Mouse (Mus musculus) midbrain, embryonic 12.5 days (tissue): Measurements from ENCODE around the gene Arhgef12. TPM values are rescaled to one million over a fixed set of nuclear protein-coding genes. Genes with fewer than 3 reads are reported as not detected.

ENCODE experiments used
- ATAC-seq: fragments of 200-750 bp; cut with Nextera tagmentation; 2 replicates; pipeline ENCODE4 v1.8.0; 2017; ENCODE audit warnings: low read depth, moderate TSS enrichment, moderate library complexity; ENCODE audit not compliant: low FRiP score
- H3K27ac ChIP-seq: fragments of 300-500 bp; sonication (generic); replicated peaks from 2 replicates; pipeline ENCODE4 v1.5.1; 2016; ENCODE audit warnings: mild to moderate bottlenecking
- H3K27me3 ChIP-seq: fragments of 300-500 bp; sonication (generic); 2 replicates; pipeline ENCODE4 v1.6.1; 2016; ENCODE audit warnings: mild to moderate bottlenecking
- H3K36me3 ChIP-seq: fragments of 300-500 bp; sonication (generic); 2 replicates; pipeline ENCODE4 v1.6.1; 2016
- H3K4me1 ChIP-seq: fragments of 300-500 bp; sonication (generic); 2 replicates; pipeline ENCODE4 v1.6.1; 2016
- H3K4me2 ChIP-seq: fragments of 300-500 bp; sonication (generic); replicated peaks from 2 replicates; pipeline ENCODE4 v1.6.1; 2016; ENCODE audit warnings: mild to moderate bottlenecking, moderate library complexity
- H3K4me3 ChIP-seq: fragments of 300-500 bp; sonication (generic); 2 replicates; pipeline ENCODE4 v1.5.1; 2016; ENCODE audit warnings: mild to moderate bottlenecking
- H3K9ac ChIP-seq: fragments of 300-500 bp; sonication (generic); replicated peaks from 2 replicates; pipeline ENCODE4 v1.6.1; 2016; ENCODE audit warnings: mild to moderate bottlenecking, moderate library complexity
- H3K9me3 ChIP-seq: fragments of 300-500 bp; sonication (generic); 2 replicates; pipeline ENCODE4 v1.6.1; 2016; ENCODE audit warnings: mild to moderate bottlenecking
- WGBS: fragments of 180-500 bp; shearing (Covaris S2); methylation state at CpG from one replicate; pipeline ENCODE4 v1.1.7; 2016; 5-methylcytosine and 5-hydroxymethylcytosine counted together
- polyA plus RNA-seq: library from polyadenylated mRNA; unstranded; fragments of >200 nt; fragmentation: Nextera tagmentation; extraction: Ambion mirVana; gene quantifications from 2 replicates; pipeline ENCODE4 v1.2.1, GENCODE M21; 2016

Arhgef12 gene
- polyA plus RNA-seq, 1 experiment from 2014 or later: 17.4 TPM

DNA sequence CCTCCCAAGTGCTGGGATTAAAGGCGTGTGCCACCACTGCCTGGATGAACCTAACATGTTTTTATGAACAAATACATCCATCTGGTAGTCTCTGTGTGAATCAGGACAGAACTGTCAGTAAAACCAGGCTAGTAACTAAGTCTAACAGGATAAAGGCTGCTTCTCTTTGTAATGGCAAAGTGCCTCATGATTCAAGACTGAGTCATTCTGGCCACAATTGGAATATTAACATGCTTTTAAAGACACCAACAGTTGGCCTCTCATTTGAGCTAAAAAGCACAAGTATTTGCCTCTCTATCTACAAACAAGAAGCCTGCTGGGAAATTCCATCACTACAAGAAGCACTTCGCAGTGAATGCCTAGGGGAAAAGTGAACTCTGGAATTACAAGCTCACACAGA lies 91.7 kb downstream of the Arhgef12 start:
- Histone ChIP-seq H3K9ac (no peak overlapping the region), H3K27ac (no peak overlapping the region), H3K36me3 (peaks cover 35% of the 10 kb centered on the region), H3K4me3 (no peak overlapping the region), H3K4me2 (no peak overlapping the region), H3K9me3 (no peaks in the 10 kb centered on the region), H3K4me1 (no peaks in the 10 kb centered on the region), H3K27me3 (no peaks in the 10 kb centered on the region)
- no peak for ATAC-seq
- WGBS: 86% methylated on average over 2 of the region's 2 CpGs

DNA sequence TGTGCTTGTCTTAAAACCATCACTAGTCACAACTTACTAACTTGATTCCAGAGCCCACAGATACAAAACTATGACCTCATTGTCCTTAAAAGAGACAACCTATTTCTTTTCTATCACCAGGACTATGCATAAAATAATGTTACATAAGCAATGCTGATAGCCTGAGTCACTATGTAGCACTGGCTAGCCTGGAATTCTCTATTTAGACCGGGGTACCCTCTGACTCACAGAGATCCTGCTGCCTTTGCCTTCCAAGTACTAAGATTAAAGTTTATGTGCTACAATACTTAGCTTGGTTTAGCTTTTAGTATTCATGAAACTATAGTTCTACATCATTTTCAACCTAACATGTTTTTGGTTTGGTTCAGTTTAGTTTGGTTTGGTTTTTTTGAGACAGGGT lies 92.2 kb downstream of the Arhgef12 start:
- 93% methylated on average over 1 of the region's 1 CpGs for WGBS
- Histone ChIP-seq H3K4me3 (no peak overlapping the region), H3K27me3 (no peaks in the 10 kb centered on the region), H3K9ac (no peak overlapping the region), H3K9me3 (no peaks in the 10 kb centered on the region), H3K4me1 (no peaks in the 10 kb centered on the region), H3K27ac (no peak overlapping the region), H3K36me3 (peaks cover 37% of the 10 kb centered on the region), H3K4me2 (no peak overlapping the region)
- no peak for ATAC-seq

DNA sequence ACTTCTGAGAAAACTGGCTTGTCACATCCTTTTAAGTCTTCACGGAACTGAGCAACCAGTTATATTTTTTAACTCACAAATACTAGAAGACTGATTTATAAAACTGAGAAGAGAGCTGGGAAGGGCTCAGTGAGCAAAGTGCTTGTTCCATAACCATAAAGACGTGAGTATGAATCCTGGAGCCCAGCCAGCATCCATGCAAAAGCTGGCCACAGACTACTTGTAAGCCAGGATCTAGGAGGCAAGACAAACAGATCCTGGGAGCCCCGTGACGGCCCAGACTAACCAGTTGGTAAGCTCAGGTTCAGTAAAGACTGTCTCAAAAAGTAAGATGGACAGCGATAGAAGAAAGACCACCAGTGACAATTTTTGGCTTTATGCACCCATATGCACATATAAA lies 94.5 kb downstream of the Arhgef12 start:
- 87% methylated on average over 5 of the region's 5 CpGs for WGBS
- Histone ChIP-seq H3K9ac (no peak overlapping the region), H3K4me3 (no peak overlapping the region), H3K4me2 (no peak overlapping the region), H3K4me1 (no peaks in the 10 kb centered on the region), H3K27me3 (no peaks in the 10 kb centered on the region), H3K36me3 (peaks cover 43% of the 10 kb centered on the region), H3K9me3 (no peaks in the 10 kb centered on the region), H3K27ac (no peak overlapping the region)
- ATAC-seq: no peak

DNA sequence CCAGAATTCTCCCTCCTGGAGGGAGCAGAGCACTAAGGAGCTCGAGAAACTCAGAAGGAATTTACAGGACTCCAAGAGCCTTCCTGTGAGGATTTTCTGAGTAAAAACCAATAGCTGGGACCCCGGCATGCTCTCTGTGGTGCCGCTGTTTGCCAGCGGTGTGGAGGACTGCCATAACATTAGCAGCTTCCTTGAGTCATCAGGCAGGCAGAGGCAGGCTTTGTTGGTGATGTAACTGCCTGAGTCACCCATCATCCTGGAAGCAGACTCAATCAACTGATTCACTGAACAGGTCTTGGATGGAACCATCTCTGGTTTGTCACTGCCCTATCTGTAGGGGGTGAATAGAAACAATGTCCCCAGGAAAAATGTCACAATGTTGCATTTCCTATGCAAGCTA lies 96.0 kb downstream of the Arhgef12 start:
- H3K4me3 ChIP-seq: no peak overlapping the region
- H3K4me1 ChIP-seq: no peaks in the 10 kb centered on the region
- no peak overlapping the region for H3K4me2 ChIP-seq
- 83% methylated on average over 4 of the region's 4 CpGs for WGBS
- H3K9me3 ChIP-seq: no peaks in the 10 kb centered on the region
- H3K9ac ChIP-seq: no peak overlapping the region
- ATAC-seq: no peak
- H3K36me3 ChIP-seq: peaks cover 46% of the 10 kb centered on the region
- H3K27me3 ChIP-seq: no peaks in the 10 kb centered on the region
- H3K27ac ChIP-seq: no peak overlapping the region

DNA sequence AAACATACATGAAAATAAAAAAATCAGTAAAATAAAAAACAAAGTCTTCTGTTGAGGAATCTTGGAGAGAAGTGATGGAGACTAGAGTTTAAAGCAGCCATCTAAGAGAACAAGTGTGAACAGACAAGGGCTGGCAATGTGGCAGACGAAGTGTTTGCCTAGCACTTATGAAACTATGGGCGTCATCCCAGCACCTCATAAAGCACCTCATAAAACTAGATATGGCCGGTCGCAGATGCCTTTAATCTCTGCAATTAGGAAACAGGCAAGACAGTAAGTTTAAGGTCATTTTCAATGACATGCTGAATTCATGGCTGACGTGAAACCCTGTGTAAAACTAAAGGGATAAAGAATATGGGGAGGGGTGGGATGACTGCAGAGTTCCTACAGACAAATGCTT lies 103.2 kb downstream of the Arhgef12 start:
- no peak for ATAC-seq
- WGBS: 92% methylated on average over 5 of the region's 5 CpGs
- H3K4me1 ChIP-seq: no peaks in the 10 kb centered on the region
- no peak overlapping the region for H3K4me2 ChIP-seq
- H3K9ac ChIP-seq: no peak overlapping the region
- peaks cover 68% of the 10 kb centered on the region for H3K36me3 ChIP-seq
- no peaks in the 10 kb centered on the region for H3K9me3 ChIP-seq
- no peaks in the 10 kb centered on the region for H3K27me3 ChIP-seq
- H3K27ac ChIP-seq: no peak overlapping the region
- no peak overlapping the region for H3K4me3 ChIP-seq

DNA sequence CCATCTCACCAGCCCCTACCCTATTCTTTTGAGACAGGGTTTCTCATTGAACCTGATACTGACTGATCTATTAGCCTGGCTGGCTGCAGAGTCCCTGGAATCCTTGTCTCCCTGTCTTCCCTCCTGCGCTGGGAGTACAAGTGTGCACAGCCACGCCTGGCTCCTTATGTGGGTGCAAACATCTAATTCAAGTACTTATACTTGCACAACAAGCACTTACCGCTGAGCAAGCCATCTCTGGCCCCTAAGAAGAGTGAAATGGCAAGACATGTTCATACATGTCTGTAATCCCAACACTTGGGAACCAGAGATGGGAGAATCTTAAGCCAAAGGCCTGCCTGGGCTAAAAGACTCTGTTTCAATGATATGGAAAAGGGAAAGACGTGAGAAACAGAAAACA lies 104.0 kb downstream of the Arhgef12 start:
- no peaks in the 10 kb centered on the region for H3K9me3 ChIP-seq
- no peak for ATAC-seq
- no peaks in the 10 kb centered on the region for H3K4me1 ChIP-seq
- H3K9ac ChIP-seq: no peak overlapping the region
- H3K4me3 ChIP-seq: no peak overlapping the region
- 92% methylated on average over 4 of the region's 4 CpGs for WGBS
- no peaks in the 10 kb centered on the region for H3K27me3 ChIP-seq
- no peak overlapping the region for H3K4me2 ChIP-seq
- no peak overlapping the region for H3K27ac ChIP-seq
- peaks cover 76% of the 10 kb centered on the region for H3K36me3 ChIP-seq

DNA sequence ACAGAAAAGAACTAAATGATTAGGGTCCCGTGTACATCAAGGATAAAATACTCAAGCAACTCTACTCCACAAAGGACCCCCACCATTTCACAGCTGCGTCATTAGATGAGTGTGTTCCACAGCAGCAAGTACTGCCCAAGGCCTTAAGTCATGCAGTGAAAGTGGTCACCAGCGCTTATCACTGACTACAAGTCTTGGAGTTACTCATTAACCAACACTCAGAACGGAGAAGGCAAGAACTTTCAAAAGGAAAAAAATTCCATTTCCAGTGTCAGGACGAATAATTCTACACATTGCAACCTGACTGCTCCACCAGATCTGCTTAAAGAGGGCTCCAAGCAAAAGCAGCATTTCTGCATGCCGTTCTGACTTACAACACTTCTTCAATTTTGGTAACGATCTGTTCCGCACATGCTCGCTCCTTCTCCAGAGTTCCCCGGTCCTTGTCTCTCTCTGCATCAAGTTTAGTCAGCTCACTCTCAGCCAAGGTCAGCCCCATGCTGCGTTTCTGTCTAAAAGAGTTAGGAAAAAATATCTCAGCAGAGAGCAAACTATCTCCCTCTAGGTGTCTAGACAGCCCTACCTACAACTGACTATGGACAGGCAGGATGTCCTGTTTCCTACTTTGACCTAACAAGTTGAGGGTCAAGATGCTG lies 106.3 kb downstream of the Arhgef12 start:
- Histone ChIP-seq H3K4me1 (no peaks in the 10 kb centered on the region), H3K36me3 (peaks cover 78% of the 10 kb centered on the region), H3K27me3 (no peaks in the 10 kb centered on the region), H3K4me3 (no peak overlapping the region), H3K4me2 (no peak overlapping the region), H3K27ac (no peak overlapping the region), H3K9ac (no peak overlapping the region), H3K9me3 (no peaks in the 10 kb centered on the region)
- ATAC-seq: no peak
- WGBS: 94% methylated on average over 11 of the region's 11 CpGs

DNA sequence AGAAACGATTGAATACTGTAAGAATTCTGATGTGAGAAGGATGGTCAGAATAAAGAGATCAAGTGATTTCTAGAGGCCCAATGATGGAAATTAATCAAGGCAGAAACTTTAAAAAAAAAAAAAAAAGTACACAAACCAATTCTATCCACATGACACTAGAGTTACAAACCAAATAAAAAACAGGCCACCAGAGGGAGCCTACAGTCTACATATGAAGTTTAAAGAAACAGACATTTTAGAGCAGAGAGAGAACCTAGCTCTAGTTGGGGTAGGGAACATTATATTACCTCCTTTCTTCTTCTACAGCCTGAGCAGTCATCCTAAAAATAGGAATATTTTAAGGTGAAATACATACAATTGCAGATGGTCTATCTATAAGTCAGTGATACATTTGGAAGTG lies 107.0 kb downstream of the Arhgef12 start:
- Histone ChIP-seq H3K4me1 (no peaks in the 10 kb centered on the region), H3K9ac (no peak overlapping the region), H3K4me2 (no peak overlapping the region), H3K9me3 (no peaks in the 10 kb centered on the region), H3K36me3 (peaks cover 80% of the 10 kb centered on the region), H3K4me3 (no peak overlapping the region), H3K27me3 (no peaks in the 10 kb centered on the region), H3K27ac (no peak overlapping the region)
- ATAC-seq: no peak
- 84% methylated on average over 1 of the region's 1 CpGs for WGBS

DNA sequence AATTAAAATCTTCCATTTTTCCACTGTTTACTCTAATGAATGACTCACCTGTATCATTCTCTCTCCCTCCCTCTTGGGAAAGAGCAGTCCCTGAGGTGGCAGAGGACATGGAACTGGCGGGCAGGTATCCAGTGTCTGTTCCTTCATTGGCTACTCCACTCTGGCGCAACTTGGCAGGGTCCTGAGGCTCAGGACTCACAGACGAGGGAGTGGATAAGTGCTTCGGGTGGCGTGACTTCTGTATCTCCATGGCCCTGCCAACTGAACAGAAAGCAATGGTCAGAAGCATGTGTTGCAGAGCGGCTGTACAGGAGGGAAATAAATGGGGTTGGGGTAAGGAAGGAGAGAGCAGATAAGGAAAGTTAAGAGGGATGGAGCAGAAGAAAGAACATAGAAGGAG lies 109.5 kb downstream of the Arhgef12 start:
- H3K27ac ChIP-seq: no peak overlapping the region
- no peak overlapping the region for H3K4me3 ChIP-seq
- no peak overlapping the region for H3K9ac ChIP-seq
- H3K9me3 ChIP-seq: no peaks in the 10 kb centered on the region
- H3K36me3 ChIP-seq: peaks cover 78% of the 10 kb centered on the region
- ATAC-seq: no peak
- H3K4me2 ChIP-seq: no peak overlapping the region
- H3K27me3 ChIP-seq: no peaks in the 10 kb centered on the region
- H3K4me1 ChIP-seq: no peaks in the 10 kb centered on the region
- 94% methylated on average over 6 of the region's 6 CpGs for WGBS

DNA sequence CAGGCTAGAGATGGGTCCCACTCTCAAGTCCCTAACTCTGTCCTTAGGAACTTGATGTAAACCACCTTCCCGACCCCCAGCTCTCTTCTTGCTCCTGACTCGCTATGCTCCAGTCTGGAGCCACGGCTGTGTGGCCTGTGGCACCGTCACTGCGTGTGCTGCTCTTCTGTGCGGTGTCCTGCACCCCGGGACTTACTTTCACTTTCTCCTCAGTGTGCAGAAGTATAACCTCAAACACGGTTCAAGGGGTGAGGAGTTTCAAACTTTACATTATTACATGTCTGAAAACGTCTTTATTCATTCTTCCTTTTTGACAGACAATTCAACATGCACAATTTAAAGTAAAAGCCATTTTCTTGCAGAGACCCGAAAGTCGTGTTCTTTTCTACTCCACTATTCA lies 111.7 kb downstream of the Arhgef12 start:
- Histone ChIP-seq H3K9me3 (no peaks in the 10 kb centered on the region), H3K27me3 (no peaks in the 10 kb centered on the region), H3K4me1 (no peaks in the 10 kb centered on the region), H3K4me2 (no peak overlapping the region), H3K36me3 (peaks cover 78% of the 10 kb centered on the region), H3K4me3 (no peak overlapping the region), H3K9ac (no peak overlapping the region), H3K27ac (no peak overlapping the region)
- 92% methylated on average over 11 of the region's 11 CpGs for WGBS
- ATAC-seq: no peak

DNA sequence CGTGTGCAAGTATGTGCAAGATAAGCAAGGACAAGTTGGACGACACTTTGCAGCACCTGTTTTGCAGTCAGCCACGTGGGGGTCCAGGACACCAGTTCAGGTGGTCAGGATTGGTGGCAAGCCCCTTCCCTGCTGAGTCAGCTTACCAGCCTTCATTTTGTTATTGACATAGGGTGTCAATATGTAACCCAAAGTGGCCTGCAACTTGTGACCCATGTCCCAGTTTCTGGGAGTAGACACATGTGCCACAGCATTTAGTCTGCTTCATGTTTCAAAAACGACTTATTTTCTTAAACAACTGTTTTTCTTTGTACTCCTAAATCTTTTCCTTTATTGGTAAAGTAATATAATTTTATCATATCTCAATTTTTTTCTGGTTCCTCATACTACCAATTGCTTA lies 112.3 kb downstream of the Arhgef12 start:
- Histone ChIP-seq H3K36me3 (peaks cover 79% of the 10 kb centered on the region), H3K4me3 (no peak overlapping the region)

DNA sequence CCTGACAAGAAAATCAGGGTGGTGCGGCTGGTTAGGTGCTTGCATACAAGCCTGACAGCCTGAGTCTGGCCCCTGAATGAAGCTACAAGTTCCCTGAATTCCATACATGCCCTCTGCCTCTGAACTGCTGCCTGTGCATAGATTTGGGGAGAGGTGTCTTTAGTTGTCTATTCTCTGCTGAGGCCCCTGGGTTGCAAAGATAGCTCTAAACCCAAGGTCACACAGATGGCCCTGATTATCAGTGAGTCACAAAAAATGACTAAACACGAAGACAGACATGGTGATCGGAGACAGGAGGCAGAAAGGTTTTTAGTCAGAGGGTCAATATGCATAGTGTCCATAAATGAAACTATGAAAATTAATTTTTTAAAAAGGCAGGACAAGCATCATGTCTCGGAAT lies 113.4 kb downstream of the Arhgef12 start:
- Histone ChIP-seq H3K27me3 (no peaks in the 10 kb centered on the region), H3K4me2 (no peak overlapping the region), H3K9me3 (no peaks in the 10 kb centered on the region), H3K4me3 (no peak overlapping the region), H3K4me1 (no peaks in the 10 kb centered on the region), H3K9ac (no peak overlapping the region), H3K27ac (no peak overlapping the region), H3K36me3 (peaks cover 76% of the 10 kb centered on the region)
- 87% methylated on average over 4 of the region's 4 CpGs for WGBS
- no peak for ATAC-seq

More for the DNA sequence above, 112.3 kb downstream of the Arhgef12 start:
- 92% methylated on average over 4 of the region's 4 CpGs for WGBS
- Histone ChIP-seq H3K27ac (no peak overlapping the region), H3K27me3 (no peaks in the 10 kb centered on the region), H3K9ac (no peak overlapping the region), H3K9me3 (no peaks in the 10 kb centered on the region), H3K4me1 (no peaks in the 10 kb centered on the region), H3K4me2 (no peak overlapping the region)
- no peak for ATAC-seq

DNA sequence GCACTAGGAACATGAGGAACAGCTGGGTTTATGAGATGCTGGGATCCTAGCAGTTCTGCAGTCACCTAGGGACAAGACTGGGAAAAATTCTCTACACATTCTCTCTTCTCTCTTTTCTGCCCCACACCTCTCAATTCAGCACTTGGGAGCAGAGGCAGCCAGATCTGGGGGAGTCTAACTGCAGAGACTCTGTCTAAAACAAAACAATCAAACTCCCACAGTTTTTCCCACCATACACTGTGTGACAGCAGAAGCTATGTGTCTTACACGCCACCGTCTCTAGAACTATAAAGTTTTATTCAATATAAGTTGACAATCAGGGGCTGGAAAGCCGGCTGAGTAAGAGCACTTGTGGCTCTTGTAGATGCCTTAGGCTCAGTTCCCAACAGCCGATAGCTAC lies 119.1 kb downstream of the Arhgef12 start:
- Histone ChIP-seq H3K9ac (no peak overlapping the region), H3K36me3 (peaks cover 71% of the 10 kb centered on the region), H3K4me3 (no peak overlapping the region), H3K4me1 (no peaks in the 10 kb centered on the region), H3K9me3 (no peaks in the 10 kb centered on the region), H3K4me2 (no peak overlapping the region), H3K27ac (no peak overlapping the region), H3K27me3 (no peaks in the 10 kb centered on the region)
- 94% methylated on average over 4 of the region's 4 CpGs for WGBS
- no peak for ATAC-seq
